Mouse (Mus musculus): ENCODE results near the gene Tnfrsf11a. TPM values are rescaled to one million over a fixed set of nuclear protein-coding genes. Genes with fewer than 3 reads are reported as not detected.

Tnfrsf11a gene
- polyA plus RNA-seq, 1 experiment from 2014 or later = 3.8 TPM

GRCm38 (mm10) chr1:105746858-105747596, 33.5 kb upstream of the Tnfrsf11a start:
- Histone ChIP-seq H3K4me3 (ENCODE audit: low read depth, low read length) (no peak overlapping the region), H3K4me2 (replicated peaks; ENCODE audit: low read depth) (no peak overlapping the region), H3K27me3 (ENCODE audit: control insufficient read depth, insufficient read depth, low read length) (no peaks in the 10 kb centered on the region), H3K27ac (replicated peaks) (no peak overlapping the region), H3K9ac (ENCODE audit: low read length) (no peak overlapping the region), H3K4me1 (replicated peaks; ENCODE audit: control insufficient read depth, insufficient read depth) (no peaks in the 10 kb centered on the region), H3K9me3 (ENCODE audit: control insufficient read depth, low read length) (no peaks in the 10 kb centered on the region), H3K36me3 (ENCODE audit: control insufficient read depth, insufficient read depth, low read length) (peaks cover 16% of the 10 kb centered on the region)
- TF ChIP-seq EP300 (optimal IDR thresholded peaks at IDR 0.05) = no peak
- 90% methylated on average over 5 of the region's 5 CpGs for WGBS
- ATAC-seq (ENCODE audit: low FRiP score, low TSS enrichment) (no peak), DNase-seq (ENCODE audit: low spot score) (no peak)

- WGBS = 91% methylated on average over 4 of the region's 4 CpGs
- DNase-seq (ENCODE audit: low spot score) (no peak), ATAC-seq (ENCODE audit: low FRiP score, low TSS enrichment) (no peak)
Measured at GRCm38 (mm10) chr1:105748091-105748799, 32.3 kb upstream of the Tnfrsf11a start.

GRCm38 (mm10) chr1:105752196-105752595, 28.3 kb upstream of the Tnfrsf11a start:
- H3K4me3 ChIP-seq (ENCODE audit: low read depth, low read length) = no peak overlapping the region
- H3K36me3 ChIP-seq (ENCODE audit: control insufficient read depth, insufficient read depth, low read length) = peaks cover 5% of the 10 kb centered on the region; the same call in 1 of the 2 replicates
- H3K27ac ChIP-seq (replicated peaks) = no peak overlapping the region
- TF ChIP-seq CTCF (IDR thresholded peaks at IDR 0.05; ENCODE audit: low read depth) (no peak), EP300 (optimal IDR thresholded peaks at IDR 0.05) (no peak)
- no peak for ATAC-seq (ENCODE audit: low FRiP score, low TSS enrichment)
- H3K9ac ChIP-seq (ENCODE audit: low read length) = no peak overlapping the region
- no peak overlapping the region for H3K4me2 ChIP-seq (replicated peaks; ENCODE audit: low read depth)
- no peaks in the 10 kb centered on the region for H3K27me3 ChIP-seq (ENCODE audit: control insufficient read depth, insufficient read depth, low read length)
- H3K4me1 ChIP-seq (replicated peaks; ENCODE audit: control insufficient read depth, insufficient read depth) = no peaks in the 10 kb centered on the region
- no peak for DNase-seq (ENCODE audit: low spot score)
- no peaks in the 10 kb centered on the region for H3K9me3 ChIP-seq (ENCODE audit: control insufficient read depth, low read length)
- 74% methylated on average over 4 of the region's 4 CpGs for WGBS

More at GRCm38 (mm10) chr1:105748091-105748799, 32.3 kb upstream of the Tnfrsf11a start:
- Histone ChIP-seq H3K9me3 (ENCODE audit: control insufficient read depth, low read length) (no peaks in the 10 kb centered on the region), H3K9ac (ENCODE audit: low read length) (no peak overlapping the region), H3K36me3 (ENCODE audit: control insufficient read depth, insufficient read depth, low read length) (peaks cover 14% of the 10 kb centered on the region), H3K27ac (replicated peaks) (no peak overlapping the region), H3K4me3 (ENCODE audit: low read depth, low read length) (no peak overlapping the region), H3K4me1 (replicated peaks; ENCODE audit: control insufficient read depth, insufficient read depth) (no peaks in the 10 kb centered on the region), H3K4me2 (replicated peaks; ENCODE audit: low read depth) (no peak overlapping the region), H3K27me3 (ENCODE audit: control insufficient read depth, insufficient read depth, low read length) (no peaks in the 10 kb centered on the region)
- TF ChIP-seq EP300 (optimal IDR thresholded peaks at IDR 0.05) = no peak
- no peak for TF ChIP-seq CTCF (IDR thresholded peaks at IDR 0.05; ENCODE audit: low read depth)

- no peaks in the 10 kb centered on the region for H3K27me3 ChIP-seq (ENCODE audit: control insufficient read depth, insufficient read depth, low read length)
- ATAC-seq (ENCODE audit: low FRiP score, low TSS enrichment) (no peak), DNase-seq (ENCODE audit: low spot score) (no peak)
- peaks cover 5% of the 10 kb centered on the region; the same call in 1 of the 2 replicates for H3K36me3 ChIP-seq (ENCODE audit: control insufficient read depth, insufficient read depth, low read length)
- no peak overlapping the region for H3K4me3 ChIP-seq (ENCODE audit: low read depth, low read length)
- H3K9me3 ChIP-seq (ENCODE audit: control insufficient read depth, low read length) = no peaks in the 10 kb centered on the region
- H3K4me2 ChIP-seq (replicated peaks; ENCODE audit: low read depth) = no peak overlapping the region
- TF ChIP-seq EP300 (optimal IDR thresholded peaks at IDR 0.05) (no peak), CTCF (IDR thresholded peaks at IDR 0.05; ENCODE audit: low read depth) (no peak)
- 83% methylated on average over 1 of the region's 1 CpGs for WGBS
- no peak overlapping the region for H3K9ac ChIP-seq (ENCODE audit: low read length)
- no peaks in the 10 kb centered on the region for H3K4me1 ChIP-seq (replicated peaks; ENCODE audit: control insufficient read depth, insufficient read depth)
- H3K27ac ChIP-seq (replicated peaks) = no peak overlapping the region
Measured at GRCm38 (mm10) chr1:105752944-105753343, 27.6 kb upstream of the Tnfrsf11a start.

- Histone ChIP-seq H3K27ac (replicated peaks) (no peak overlapping the region), H3K9me3 (ENCODE audit: control insufficient read depth, low read length) (no peaks in the 10 kb centered on the region), H3K36me3 (ENCODE audit: control insufficient read depth, insufficient read depth, low read length) (no peaks in the 10 kb centered on the region), H3K4me2 (replicated peaks; ENCODE audit: low read depth) (no peak overlapping the region), H3K4me1 (replicated peaks; ENCODE audit: control insufficient read depth, insufficient read depth) (no peaks in the 10 kb centered on the region), H3K9ac (ENCODE audit: low read length) (no peak overlapping the region), H3K4me3 (ENCODE audit: low read depth, low read length) (no peak overlapping the region), H3K27me3 (ENCODE audit: control insufficient read depth, insufficient read depth, low read length) (no peaks in the 10 kb centered on the region)
- ATAC-seq (ENCODE audit: low FRiP score, low TSS enrichment) (no peak), DNase-seq (ENCODE audit: low spot score) (no peak)
- 81% methylated on average over 4 of the region's 4 CpGs for WGBS
- TF ChIP-seq EP300 (optimal IDR thresholded peaks at IDR 0.05) (no peak), CTCF (IDR thresholded peaks at IDR 0.05; ENCODE audit: low read depth) (no peak)
Measured at GRCm38 (mm10) chr1:105758798-105759197, 21.7 kb upstream of the Tnfrsf11a start.

All from stomach, postnatal 0 days (tissue).